Mouse (Mus musculus): Measurements from ENCODE around the gene Il1r1.

GRCm38 (mm10) chr1:40271052-40271451 lies 46.2 kb downstream of the Il1r1 start:
- no peak for TF ChIP-seq CTCF (IDR thresholded peaks at IDR 0.05; ENCODE audit: low read depth, low read length)
- no peak for TF ChIP-seq POLR2AphosphoS5 (IDR thresholded peaks at IDR 0.05; ENCODE audit: insufficient replicate concordance, low read depth, low read length)
- TF ChIP-seq GATA1 (IDR thresholded peaks at IDR 0.05; ENCODE audit: borderline replicate concordance, low read length), result no peak
- TF ChIP-seq TAL1 (conservative IDR thresholded peaks at IDR 0.05; ENCODE audit: low read depth, low read length), result no peak
- no peak for TF ChIP-seq GATA2 (IDR thresholded peaks at IDR 0.05; ENCODE audit: borderline replicate concordance, low read depth, low read length)
